Mouse (Mus musculus) kidney, postnatal 36 days (tissue): ENCODE measurements around the gene Homer2.

Source experiments
- DNase-seq, 2 experiments: peaks; one replicate each; pipeline ENCODE4 v3.0.0; 2021 to 2022; ENCODE audit warnings: mixed read lengths in 2 of 2

Homer2 gene

DNA sequence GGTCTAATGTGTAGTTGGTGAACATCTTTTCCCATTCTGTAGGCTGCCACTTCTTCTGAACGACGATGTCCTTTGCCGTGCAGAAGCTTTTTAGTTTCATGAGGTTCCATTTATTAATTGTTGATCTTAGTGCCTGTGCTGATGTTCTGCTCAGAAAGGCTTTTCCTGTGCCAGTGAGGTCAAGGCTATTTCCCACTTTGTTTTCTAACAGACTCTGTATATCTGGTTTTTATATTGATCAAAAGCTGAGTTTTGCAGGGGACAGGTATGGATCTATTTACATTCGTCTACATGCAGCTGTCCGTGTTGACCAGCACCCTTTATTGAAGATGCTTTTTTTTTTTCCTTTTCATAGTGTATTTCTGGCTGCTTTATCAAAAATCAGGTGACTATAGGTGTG, 128.0 kb downstream of the Homer2 start:
- no peak for DNase-seq

DNA sequence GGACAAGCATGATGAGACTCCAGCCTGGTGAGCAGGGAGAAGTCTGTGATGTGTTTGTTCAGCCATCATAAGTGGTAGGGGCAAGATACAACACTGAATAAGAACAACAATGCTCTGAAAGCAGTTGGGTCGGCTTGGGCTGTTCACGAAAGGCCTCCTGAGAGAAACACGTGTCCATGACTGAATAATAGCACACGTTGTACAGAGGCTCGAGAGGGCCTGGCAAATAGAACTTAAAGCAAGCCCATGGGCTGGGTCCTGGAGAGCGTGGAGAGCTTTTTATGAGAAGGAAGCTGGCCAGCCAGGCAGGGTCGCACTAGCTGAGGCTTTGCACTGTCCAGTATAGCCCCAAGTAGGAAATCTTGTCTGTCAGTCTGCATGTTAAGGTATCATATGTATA, 128.9 kb downstream of the Homer2 start:
- no peak for DNase-seq

DNA sequence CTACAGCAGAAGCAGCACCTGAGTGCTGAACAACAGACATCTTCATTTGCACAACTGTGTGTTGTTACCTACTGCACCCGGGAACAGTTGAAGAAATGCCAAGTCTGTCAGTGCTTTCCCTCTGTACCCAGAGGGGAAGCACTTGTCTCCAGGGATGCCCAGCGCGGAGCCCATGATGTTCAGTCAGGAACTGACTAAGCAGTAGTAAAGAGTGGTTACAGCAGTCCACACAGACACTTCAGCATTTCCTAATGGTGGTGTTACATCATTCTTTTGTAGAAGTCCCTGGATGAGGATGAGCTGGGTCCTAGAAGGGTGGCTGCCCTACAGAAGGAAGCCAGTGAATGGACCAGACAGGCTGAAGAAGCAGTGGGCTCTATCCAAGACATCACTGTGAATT, 129.5 kb downstream of the Homer2 start:
- no peak for DNase-seq

GRCm38 (mm10) chr7:81575606-81576005, 131.7 kb downstream of the Homer2 start:
- no peak for DNase-seq

- DNase-seq: no peak
Observed at GRCm38 (mm10) chr7:81573821-81574220, 133.5 kb downstream of the Homer2 start.

DNA sequence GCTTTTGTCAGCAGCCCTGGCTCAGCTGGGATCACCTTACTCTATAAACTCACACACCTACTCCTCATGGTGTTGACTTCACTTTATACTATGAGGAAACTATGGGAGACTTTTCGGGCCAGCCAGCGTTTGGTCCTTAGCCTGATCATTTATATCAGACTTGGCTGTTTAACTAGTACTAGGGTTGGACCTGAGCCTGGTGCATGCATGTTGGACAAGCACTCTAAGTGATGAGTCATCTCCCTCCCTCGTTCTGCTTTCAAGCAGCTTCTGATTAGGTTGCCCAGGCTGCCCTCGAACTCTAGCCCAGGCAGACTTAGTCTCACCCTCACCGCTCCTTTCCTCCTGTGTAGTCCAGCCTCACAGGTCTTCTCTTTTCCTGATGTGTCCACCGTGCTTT, 133.9 kb downstream of the Homer2 start:
- DNase-seq: peak; percentile 38 to 40

DNA sequence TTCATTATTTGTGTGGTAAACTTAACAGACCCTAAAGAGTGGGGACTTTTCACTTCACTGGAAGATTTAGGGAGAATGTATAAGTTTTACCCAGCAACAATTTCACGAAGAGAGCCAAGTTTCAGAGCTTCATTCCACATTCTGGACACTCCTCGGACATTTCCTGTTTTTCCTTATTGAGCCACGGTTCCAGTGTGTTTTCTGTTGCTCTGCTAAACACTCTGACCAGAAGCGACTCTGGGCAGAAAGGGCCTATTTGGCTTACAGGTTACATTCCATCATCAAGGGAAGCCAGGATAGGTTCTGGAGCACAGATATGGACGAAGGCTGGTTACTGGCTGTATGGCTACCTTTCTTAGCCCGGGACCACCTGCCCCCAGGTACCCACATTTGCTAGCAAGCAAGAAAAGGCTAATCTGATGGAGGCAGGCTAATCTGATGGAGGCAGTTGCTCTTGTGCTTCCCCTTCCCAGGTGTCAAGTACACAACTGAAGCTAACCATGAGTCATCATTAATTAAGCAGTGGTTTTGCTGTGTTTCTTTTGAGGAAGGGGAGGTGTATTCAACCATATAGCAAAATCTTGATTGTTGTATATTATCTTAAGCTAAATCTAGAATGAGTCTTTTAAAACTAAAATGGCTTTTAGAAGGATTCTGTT, 134.6 kb downstream of the Homer2 start:
- DNase-seq: peak in 1 of 2 experiments; percentile 15

GRCm38 (mm10) chr7:81571941-81572441, 135.3 kb downstream of the Homer2 start:
- peak; percentile 30 to 47 for DNase-seq

DNA sequence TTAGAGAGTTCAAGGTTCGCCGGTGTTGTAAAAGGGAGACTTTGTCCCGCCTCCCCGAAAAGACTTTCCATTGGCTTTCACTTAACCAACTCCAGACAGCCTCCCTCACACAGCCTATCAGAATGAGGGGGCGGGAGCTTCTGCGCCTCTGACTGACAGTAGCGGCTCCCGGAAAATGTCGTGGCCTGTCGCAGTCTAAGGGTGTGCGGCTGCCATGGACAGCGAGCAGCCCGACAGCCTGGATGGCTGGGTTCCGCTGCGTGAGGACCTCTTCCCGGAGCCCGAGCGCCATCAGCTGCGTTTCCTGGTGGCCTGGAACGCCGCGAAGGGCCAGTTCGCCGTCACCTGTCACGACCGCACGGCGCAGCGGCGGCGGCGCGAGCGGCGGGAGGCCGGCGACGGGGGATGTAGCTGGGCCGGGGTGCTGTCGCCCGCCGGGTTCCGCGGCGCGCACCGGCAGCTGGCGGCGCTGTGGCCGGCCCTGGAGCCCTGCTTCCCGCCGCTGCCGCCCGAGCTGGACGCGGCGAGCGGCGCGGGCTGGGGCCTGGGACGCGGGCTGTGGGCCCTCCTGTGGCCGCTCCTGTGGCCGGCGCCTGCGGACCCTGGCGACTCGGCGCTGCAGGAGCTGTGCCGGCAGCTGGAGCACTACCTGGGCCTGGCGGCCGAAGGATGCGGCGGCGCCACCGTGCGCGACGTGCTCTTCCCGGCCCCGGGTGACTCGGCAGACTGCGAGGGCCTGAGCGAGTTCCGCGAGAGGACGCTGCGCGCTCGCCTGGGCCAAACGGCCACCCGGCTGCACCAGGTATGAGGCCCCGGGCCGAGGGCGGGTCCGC, 136.0 kb downstream of the Homer2 start, which contains the start of gene Whamm:
Whamm (plus strand) TSS at position 159 of the 833 bp plus-strand sequence.
- DNase-seq: peak; percentile 95 to 97

GRCm38 (mm10) chr7:81570752-81571107, 136.6 kb downstream of the Homer2 start:
- DNase-seq: no peak

- DNase-seq: no peak
Observed at GRCm38 (mm10) chr7:81570271-81570670, 137.1 kb downstream of the Homer2 start.

GRCm38 (mm10) chr7:81569851-81570250, 137.5 kb downstream of the Homer2 start:
- no peak for DNase-seq

- DNase-seq: no peak
Observed at GRCm38 (mm10) chr7:81567396-81567795, 139.9 kb downstream of the Homer2 start.

- DNase-seq: no peak
Observed at GRCm38 (mm10) chr7:81566892-81567291, 140.4 kb downstream of the Homer2 start, which contains the start of gene Fsd2. Fsd2 (minus strand) TSS chr7:81566944.

DNA sequence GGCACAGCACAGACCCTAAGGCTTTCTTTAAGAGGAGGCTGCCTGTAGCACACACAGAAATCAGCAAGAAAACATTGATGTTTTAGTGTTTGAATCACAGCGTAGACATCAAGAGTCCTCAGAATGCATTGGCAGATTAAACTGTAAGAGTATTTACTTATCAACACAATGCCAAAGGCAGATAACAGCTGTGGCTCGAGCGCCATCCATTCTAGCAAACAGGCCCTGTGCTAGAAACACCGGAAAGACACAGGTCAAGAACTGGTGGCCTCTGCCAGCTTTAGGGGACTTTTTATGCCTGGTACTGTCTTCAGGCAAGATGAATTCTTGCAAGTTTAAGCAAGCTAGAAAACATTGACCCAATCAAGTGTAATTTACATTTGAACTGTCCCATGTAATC, 141.0 kb downstream of the Homer2 start:
- no peak for DNase-seq

DNA sequence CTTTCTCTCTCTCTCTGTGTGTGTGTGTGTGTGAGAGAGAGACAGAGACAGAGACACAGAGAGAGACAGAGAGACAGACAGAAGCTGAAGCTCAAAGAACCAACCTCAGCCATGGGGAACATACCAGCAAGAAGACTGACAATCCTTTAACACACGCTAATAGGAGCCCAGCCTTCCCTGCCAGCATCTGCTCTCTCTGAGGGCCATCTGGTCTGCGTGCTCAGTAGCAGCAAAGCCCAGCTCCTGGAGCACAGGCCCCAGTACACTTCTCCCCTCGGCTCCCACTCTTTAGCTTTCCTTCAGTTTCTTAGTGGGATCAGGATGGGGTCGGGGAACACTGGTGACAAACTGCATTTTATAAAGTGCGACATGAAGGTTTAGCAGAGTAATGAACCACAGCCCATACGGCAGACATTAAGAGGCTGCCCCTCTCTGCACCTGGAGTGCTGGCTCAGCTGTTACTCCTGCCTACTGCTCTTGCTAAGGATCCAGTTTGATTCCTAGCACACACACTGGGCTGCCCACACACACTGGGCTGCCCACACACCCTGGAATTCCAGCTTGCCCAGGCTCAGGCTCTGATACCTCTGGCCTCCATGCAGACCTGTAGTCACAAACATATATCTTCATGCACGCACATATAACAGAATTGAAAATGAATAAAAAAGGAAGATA, 141.8 kb downstream of the Homer2 start:
- DNase-seq: no peak

DNA sequence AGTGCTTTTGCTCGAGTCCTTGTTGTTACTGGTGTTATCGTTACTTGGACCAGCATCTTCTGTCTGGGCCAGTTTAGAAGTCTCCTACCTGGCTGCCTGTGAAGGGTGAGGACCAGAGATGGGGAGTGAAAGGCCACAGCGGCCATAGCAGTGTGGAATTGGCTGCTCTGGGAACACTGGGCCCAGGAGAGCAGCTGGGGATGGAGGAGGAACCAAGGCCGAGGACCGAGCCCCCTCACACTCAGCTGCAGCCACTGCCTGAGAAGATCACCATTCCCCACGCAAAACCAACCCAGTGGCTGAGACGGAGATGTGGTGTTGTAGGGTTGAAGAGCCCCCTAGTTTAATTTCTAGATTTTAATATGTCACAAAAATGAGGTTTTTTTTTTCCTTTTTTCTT, 142.6 kb downstream of the Homer2 start:
- DNase-seq: no peak

DNA sequence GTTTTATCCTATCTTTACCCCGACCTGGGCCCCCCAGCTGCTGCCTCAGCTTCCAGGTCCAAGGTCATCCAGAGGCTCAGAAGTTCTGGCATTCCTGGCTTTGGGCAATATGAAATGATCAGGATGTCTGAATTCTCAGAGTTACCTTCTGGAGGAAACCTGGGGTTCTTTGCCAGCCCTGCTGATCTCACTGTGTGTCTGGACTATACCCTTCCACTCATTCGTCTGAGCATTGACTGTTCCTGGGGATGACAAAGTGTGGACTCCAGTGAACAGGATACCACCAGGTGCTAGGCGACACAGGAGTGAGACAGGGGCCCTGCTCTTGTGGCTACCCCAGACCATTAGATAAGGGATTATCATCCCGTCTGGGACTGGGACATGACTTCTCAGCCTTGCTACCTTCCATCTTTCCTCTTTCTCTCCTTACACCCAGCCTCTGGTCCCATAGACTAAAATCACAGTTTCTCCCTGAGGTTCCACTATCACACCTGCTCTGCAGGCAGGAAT, 143.8 kb downstream of the Homer2 start:
- no peak for DNase-seq

- no peak for DNase-seq
Observed at GRCm38 (mm10) chr7:81561211-81561610, 146.1 kb downstream of the Homer2 start.

GRCm38 (mm10) chr7:81560101-81561049, 147.0 kb downstream of the Homer2 start:
- DNase-seq: no peak

GRCm38 (mm10) chr7:81559231-81559980, 147.9 kb downstream of the Homer2 start:
- no peak for DNase-seq
